Mouse (Mus musculus): ENCODE measurements at regions not wholly inside any gene's neighbourhood (a gene's known extent, or its start where the extent isn't known, plus 50 kb on each side); places are given as distances from the start of the nearest gene placed in this dataset.

- TF ChIP-seq CTCF (IDR thresholded peaks at IDR 0.05; ENCODE audit: borderline replicate concordance, insufficient read depth, low read length) (no peak), POLR2A (IDR thresholded peaks at IDR 0.05; ENCODE audit: low read depth, low read length) (no peak)
These were observed 257.7 kb upstream of the Atp11b start for GRCm38 (mm10) chr3:35496027-35496824.
